Mouse (Mus musculus): ENCODE results near the gene Slitrk6.

Slitrk6 gene

DNA sequence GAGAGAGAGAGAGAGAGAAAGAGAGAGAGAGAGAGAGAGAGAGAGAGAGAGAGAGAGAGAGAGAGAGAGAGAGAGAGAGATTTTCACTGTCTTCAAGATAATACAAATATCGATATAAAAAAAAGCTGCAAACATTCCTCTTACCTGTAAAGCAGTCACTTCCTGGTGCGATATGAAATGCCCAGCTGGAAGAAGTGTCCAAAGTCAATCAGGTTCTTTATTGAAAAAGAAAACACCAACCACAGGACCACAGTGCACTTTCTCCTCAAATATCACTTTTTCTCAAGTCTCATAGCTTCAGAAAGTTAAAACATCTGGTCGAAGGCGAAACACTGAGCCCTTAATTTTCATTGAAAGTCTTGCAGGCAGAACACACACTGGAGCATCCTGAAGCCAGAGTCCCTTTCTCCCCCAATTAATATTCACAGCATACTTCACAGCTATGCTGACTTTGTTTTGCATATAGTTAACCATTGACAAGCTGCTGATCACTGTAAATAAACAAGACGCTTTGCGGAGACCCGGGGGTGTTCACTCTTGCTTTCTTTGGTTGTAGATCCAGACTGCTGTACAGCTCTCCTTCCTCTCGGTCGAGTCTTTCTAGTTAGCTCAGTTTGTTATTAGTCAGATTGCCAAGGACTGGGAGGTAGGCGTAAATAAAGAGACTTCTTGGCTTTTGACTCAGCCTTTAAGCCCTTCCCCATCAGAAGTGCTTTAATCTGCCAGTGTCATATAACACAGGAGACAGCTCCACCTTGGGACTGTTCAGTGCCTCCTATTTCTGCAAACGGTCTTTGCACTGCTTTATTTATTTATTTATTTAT is at the start of gene Slitrk6:
Gene Slitrk6, minus strand, starts transcription at position 666 of the 824 bp plus-strand sequence.
- ChIA-PET CTCF (interaction anchor here in 2 of 4 experiments (0.6 kb wide), 2 partner anchors 12 to 90 kb away, joined by 3 read pairs; no protein-coding TSS in a partner anchor), POLR2A (interaction anchor here in 1 of 4 experiments (0.7 kb wide), 1 partner anchor 13 kb away, joined by 3 read pairs; no protein-coding TSS in a partner anchor)

DNA sequence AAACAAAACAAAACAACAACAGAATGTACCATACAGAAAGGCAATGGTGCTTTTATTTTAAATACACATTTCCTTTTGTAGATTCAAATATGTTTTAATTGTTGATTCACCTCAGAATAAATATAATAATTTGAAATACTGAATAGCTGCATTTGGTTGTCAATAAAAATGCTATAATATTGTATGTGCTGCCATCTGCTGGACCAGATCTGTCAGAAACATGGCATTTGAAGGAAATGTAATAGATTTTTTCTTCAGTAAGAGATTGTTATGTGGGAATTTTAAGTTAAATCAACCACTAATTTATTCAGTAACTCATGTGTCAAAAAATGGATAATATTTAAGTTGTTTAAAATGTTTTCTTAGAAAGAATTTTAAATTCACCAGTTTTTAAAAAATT is 22.6 kb upstream of the Slitrk6 start:
- CTCF ChIA-PET = no interaction called here
- POLR2A ChIA-PET = no interaction called here

DNA sequence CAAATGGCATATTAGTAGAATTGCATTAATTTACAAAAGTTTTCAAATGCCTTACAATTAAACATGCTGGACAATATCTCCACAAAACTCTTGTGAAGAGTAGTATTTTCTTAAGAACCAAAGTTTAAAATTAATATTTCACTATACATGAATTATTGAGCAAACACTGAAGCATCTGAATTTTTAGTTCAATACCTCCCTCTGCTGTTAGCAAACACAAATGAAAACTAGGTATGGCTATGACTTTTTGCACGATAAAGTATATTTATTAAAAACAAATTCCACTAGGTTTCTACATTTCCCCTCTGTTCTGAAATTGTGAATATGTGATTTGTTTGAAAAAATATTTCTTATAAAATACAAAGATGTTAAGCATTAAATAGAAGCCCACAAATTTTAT is 15.7 kb upstream of the Slitrk6 start:
- POLR2A ChIA-PET = no interaction called here

DNA sequence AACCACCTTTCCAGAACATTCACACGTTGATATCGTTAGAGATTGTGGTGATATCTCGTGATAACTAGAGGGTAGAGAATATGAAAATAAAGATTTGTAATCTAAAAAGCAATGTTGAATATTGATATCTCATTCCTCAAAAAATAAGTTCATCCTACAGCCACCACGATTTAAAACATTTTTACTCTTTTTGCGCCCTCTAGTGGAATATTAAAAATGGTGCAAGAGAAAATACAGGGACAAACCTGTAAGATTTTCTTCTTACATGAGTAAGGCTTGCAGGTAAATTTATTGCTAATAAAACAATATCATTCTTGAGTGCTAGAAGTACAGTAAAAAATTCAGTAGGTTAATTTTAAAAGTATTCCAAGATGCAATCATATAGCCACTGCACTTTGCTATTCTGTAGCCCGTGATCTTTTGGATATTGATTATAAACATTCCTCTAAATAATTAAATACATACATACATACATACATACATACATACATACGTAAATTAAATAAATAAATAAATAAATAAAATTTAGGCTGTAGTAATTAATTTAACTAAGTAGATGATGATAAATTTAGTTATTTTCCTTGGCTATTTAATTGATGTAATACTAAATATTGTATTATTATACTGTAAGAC is 7.8 kb upstream of the Slitrk6 start:
- ChIA-PET POLR2A (no interaction called here), CTCF (interaction anchor here in 1 of 4 experiments (1.0 kb wide), 1 partner anchor 889 kb away, joined by 4 read pairs; no protein-coding TSS in a partner anchor)

More for the DNA sequence above, 15.7 kb upstream of the Slitrk6 start:
- CTCF ChIA-PET = no interaction called here

DNA sequence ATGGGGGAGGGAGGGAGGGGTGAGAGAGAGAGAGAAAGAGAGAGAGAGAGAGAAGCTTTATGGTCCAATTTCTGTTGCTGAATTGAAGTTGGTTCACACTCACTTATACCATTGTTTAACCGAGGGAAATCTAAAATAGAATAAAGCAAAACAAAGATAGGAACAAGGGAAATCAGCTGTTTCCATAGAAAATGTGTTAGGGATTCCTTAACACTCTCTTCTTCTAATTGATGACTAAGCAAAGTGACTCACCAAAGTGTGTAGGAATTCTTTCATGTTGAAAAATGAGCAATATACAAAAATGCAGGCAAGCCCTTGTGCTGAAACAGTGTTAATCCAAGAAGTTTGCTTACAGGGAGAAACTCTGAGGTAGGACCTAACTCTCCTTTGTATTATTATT is 6.0 kb upstream of the Slitrk6 start:
- ChIA-PET CTCF (no interaction called here), POLR2A (no interaction called here)

DNA sequence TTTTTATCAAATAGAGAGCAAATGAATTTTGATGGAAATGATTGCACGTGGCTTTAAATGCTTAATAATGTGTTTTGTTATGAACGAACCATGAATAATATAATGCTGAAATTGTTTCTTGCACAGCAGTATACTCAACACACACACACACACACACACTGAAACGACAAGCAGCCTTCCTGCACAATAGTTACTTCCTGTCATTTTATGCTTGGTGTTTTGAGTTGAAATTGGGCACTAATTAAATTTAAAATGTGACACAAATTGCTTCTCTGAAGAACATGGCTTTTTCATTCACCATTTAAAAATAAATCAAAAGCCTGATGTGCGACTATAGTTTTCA is 330 bp upstream of the Slitrk6 start:
- ChIA-PET POLR2A (no interaction called here), CTCF (no interaction called here)

DNA sequence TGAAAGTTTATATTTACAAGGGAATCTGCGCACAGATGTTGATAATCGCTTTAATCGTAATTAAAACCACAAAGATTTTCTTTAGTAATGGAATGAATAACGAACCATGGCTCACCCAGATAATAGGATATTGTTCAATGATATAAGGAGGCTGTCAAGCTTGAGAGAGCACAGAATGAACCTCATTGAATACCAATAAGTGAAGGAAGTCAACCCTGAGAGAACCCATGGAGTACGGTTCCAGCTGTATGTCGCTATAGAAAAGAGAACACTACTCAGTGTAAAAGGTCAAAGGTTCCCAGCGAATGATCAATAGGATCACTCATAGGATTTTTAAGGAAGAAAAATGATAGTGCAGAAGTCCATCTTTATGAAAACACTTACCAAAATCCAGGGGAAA is 15.1 kb downstream of the Slitrk6 start:
- CTCF ChIA-PET = no interaction called here
- POLR2A ChIA-PET = no interaction called here

DNA sequence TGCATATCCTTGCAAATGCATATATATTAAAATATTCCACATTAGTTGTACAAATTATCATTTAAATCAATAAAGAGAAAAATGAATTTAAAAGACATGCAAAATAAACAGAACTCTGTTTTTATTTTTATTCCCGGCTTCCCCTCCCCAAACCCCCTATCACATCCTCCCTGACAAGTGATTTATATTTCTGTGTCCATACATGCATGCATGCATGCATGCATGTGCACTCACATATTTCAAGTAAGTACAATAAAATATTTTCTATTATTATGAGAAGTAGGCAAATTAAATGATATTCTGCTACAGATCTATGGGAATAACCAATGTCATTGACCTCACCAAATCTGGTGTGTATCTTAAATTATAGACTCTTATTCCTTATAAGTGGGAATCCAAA is 15.6 kb downstream of the Slitrk6 start:
- ChIA-PET POLR2A (no interaction called here), CTCF (no interaction called here)

DNA sequence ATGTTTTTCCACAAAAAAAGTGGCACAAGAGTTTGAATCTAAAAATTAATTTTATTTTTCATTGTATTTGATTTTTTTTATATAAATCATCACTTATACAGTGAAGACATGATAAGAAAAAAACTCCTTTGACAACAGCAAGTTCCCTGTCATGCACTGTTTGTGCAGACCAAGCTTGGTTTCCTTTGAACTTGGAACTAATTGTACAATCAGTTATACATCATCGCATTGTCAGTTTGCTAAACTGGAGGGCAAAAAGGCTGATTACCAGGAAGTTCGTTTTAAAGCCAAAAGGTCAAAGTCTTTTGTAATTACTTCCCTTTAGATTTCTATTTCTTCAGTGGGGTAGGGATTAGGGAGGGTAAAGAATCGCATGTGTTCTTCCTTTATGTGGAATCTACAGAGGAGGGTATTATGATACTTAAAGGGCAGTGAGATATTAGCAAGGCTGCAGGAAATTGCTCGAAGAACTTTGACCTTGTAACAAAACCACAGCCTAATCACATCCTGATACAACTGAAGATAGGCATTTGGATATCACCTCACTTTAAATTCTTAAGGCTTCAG is 26.5 kb downstream of the Slitrk6 start:
- CTCF ChIA-PET = no interaction called here
- POLR2A ChIA-PET = no interaction called here

DNA sequence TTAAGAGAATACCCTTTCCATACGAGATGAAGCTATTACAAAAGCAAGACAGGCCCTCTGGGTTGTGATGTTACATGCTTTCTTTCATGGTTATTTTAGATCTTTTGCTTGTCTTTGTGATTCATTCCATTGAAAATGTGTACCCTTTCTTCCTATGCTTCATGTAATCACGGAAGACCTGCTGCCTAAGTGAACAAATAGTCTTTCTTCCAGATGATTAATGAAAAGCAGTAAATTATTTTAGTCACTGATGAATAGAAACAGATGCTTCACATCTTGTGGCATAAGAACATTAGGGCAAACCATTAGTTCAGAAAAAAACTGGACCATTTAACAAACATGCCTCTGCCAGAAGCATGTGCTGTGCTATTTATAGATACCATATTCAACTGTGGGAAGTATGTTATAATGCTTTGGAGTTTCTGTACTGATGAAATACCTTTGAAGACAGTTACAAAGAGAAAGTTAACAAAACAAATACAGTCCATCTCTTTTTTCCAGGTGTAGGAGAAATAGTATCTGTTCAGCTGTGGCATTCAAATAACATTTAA is 30.8 kb downstream of the Slitrk6 start:
- CTCF ChIA-PET = no interaction called here
- POLR2A ChIA-PET = no interaction called here

All from embryonic stem cell, embryonic (primary cell).